In the genomic region with DNA sequence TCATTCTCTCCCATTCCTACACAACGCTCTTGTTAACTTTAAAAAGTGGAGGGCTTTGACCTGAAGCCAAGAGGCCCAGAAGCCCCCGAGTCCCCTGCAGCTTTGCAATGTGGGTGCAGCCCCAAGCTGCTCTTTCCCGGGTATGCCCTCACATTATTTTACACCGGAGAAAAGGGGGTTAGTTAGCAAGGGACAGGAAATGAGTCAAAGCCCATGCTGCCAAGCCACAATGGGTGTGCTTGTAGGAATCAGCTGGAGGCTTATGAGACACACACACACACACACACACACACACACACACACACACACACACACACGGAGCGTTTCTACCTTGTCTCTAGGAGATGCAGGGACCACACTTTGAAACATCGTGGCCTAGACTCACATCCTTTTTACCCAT, we compare ENCODE assay signal across 19 mouse cellular contexts.
DNase-seq lines count a peak whose midpoint lies in the region; TF ChIP-seq lines count a peak whose summit lies in the region.
"Had no signal": no experiment of that assay in that cellular context is flagged by ENCODE, and none has a peak within 500 bp of the region (broad histone marks: within the 10 kb centered on the region; RNA-seq: fewer than 3 reads in every experiment).

No protein-coding gene starts in this region.

- intact Hi-C loops in gastrocnemius, adult 2 months (cut with DNase I) = no loop called here

- peak overlapping the region; percentile 40; the same call in 1 of the 2 replicates for H3K4me3 ChIP-seq in gastrocnemius, adult 2 months
- no peak overlapping the region for H3K4me3 ChIP-seq in lung, adult 2 months (replicated peaks; ENCODE audit: extremely low read depth, low read depth, low read length)
- H3K4me3 ChIP-seq in embryonic fibroblast, embryonic 13.5 days (ENCODE audit: insufficient read depth, low read length) = no peak overlapping the region
- H3K4me3 ChIP-seq: embryonic facial prominence, embryonic 12.5 days; limb, embryonic 15.5 days had no signal

- 37% methylated on average over 7 of the region's 7 CpGs for WGBS in lung, adult 2 months

- no peak for DNase-seq in gastrocnemius, adult 2 months
- DNase-seq in gastrocnemius, postnatal 4 days (ENCODE audit: low spot score in 2 of 2) = no peak
- peak; percentile 25 for DNase-seq in lung, postnatal 36 days
- no peak for DNase-seq in lung, adult 2 months
- DNase-seq in adrenal gland, postnatal 14 days = no peak
- no peak for DNase-seq in testis, postnatal 14 days (ENCODE audit: low spot score)
- DNase-seq in right cerebral cortex, postnatal 10 days (ENCODE audit: low spot score in 2 of 2) = no peak
- DNase-seq: adrenal gland, postnatal 36 days; cerebellum, adult 11 months; gastrocnemius, postnatal 36 days; heart, postnatal 14 days; kidney, adult 8-10 months; kidney, postnatal 36 days; liver, postnatal 0 days; spleen, adult 18-20 months; thymus, postnatal 36 days had no signal

- no peak for TF ChIP-seq POLR2A in lung, adult 2 months (IDR thresholded peaks at IDR 0.05; ENCODE audit: borderline replicate concordance, extremely low read depth, low read depth, low read length)
- no peak for TF ChIP-seq POLR2A in embryonic fibroblast, embryonic 13.5 days (IDR thresholded peaks at IDR 0.05; ENCODE audit: low read depth, low read length)

- peaks cover 19% of the 10 kb centered on the region for H3K4me1 ChIP-seq in lung, adult 2 months (ENCODE audit: control insufficient read depth, insufficient read depth, low read length)
- peaks cover 19% of the 10 kb centered on the region for H3K4me1 ChIP-seq in embryonic fibroblast, embryonic 13.5 days (ENCODE audit: control insufficient read depth, insufficient read depth, low read length)

- H3K27ac ChIP-seq in gastrocnemius, adult 2 months = peak overlapping the region; percentile 76
- H3K27ac ChIP-seq in embryonic fibroblast, embryonic 13.5 days (ENCODE audit: insufficient read depth, low read length) = peak overlapping the region; percentile 74
- H3K27ac ChIP-seq: embryonic facial prominence, embryonic 12.5 days; limb, embryonic 15.5 days had no signal

- TF ChIP-seq CTCF in gastrocnemius, adult 2 months (IDR thresholded peaks at IDR 0.05) = no peak
- TF ChIP-seq CTCF in lung, adult 2 months (IDR thresholded peaks at IDR 0.05; ENCODE audit: insufficient read depth, low read length) = no peak
- no peak for TF ChIP-seq CTCF in embryonic fibroblast, embryonic 13.5 days (IDR thresholded peaks at IDR 0.05; ENCODE audit: borderline replicate concordance, insufficient read depth, low read length)
